Mouse (Mus musculus): ENCODE results near the gene Zcchc7.

- no peak for TF ChIP-seq CTCF (IDR thresholded peaks at IDR 0.05 in 2 of 3, conservative IDR thresholded peaks at IDR 0.05 in 1 of 3; ENCODE audit: control insufficient read depth in 1 of 3, insufficient read depth in 1 of 3, low read depth in 2 of 3, low read length in 3 of 3, poor library complexity in 1 of 3, severe bottlenecking in 1 of 3)
- TF ChIP-seq ZNF384 (IDR thresholded peaks at IDR 0.05; ENCODE audit: low read depth, low read length), result no peak
- TF ChIP-seq HCFC1 (IDR thresholded peaks at IDR 0.05; ENCODE audit: low read depth, low read length), result no peak
Measured at GRCm38 (mm10) chr4:44872048-44872447, 116.4 kb downstream of the Zcchc7 start.

Data from MEL (cell line).